Mouse (Mus musculus): ENCODE results near the gene Atp6v0b. TPM values are rescaled to one million over a fixed set of nuclear protein-coding genes. Genes with fewer than 3 reads are reported as not detected.

Atp6v0b gene
- polyA plus RNA-seq, 1 experiment from 2014 or later, result 308 TPM

- ATAC-seq (ENCODE audit: low FRiP score, low read depth), result no peak
- H3K4me2 ChIP-seq (replicated peaks), result peak overlapping the region; percentile 91
- no peak overlapping the region for H3K27ac ChIP-seq
- H3K9ac ChIP-seq, result peak overlapping the region; percentile 87; the same call in 1 of the 2 replicates
- peak overlapping the region; percentile 94 for H3K4me3 ChIP-seq
- H3K27me3 ChIP-seq (replicated peaks), result no peaks in the 10 kb centered on the region
- no peaks in the 10 kb centered on the region for H3K9me3 ChIP-seq
- peaks cover 39% of the 10 kb centered on the region for H3K4me1 ChIP-seq
- WGBS, result 82% methylated on average over 9 of the region's 9 CpGs
- H3K36me3 ChIP-seq, result peaks cover 32% of the 10 kb centered on the region
Observed at GRCm38 (mm10) chr4:117885994-117886393, 1.1 kb downstream of the Atp6v0b start.

GRCm38 (mm10) chr4:117885093-117885492 lies 2.0 kb downstream of the Atp6v0b start:
- Histone ChIP-seq H3K36me3 (peaks cover 29% of the 10 kb centered on the region), H3K27ac (no peak overlapping the region), H3K27me3 (replicated peaks) (no peaks in the 10 kb centered on the region), H3K4me2 (replicated peaks) (no peak overlapping the region; the same call in 1 of the 2 replicates), H3K4me1 (peaks cover 37% of the 10 kb centered on the region), H3K9ac (no peak overlapping the region), H3K4me3 (no peak overlapping the region), H3K9me3 (no peaks in the 10 kb centered on the region)
- no peak for ATAC-seq (ENCODE audit: low FRiP score, low read depth)
- WGBS, result 93% methylated on average over 10 of the region's 10 CpGs

GRCm38 (mm10) chr4:117884146-117884545 lies 3.0 kb downstream of the Atp6v0b start:
- ATAC-seq (ENCODE audit: low FRiP score, low read depth), result no peak
- peak overlapping the region; percentile 91 for H3K4me2 ChIP-seq (replicated peaks)
- peak overlapping the region; percentile 93; the same call in 1 of the 2 replicates for H3K9ac ChIP-seq
- 100% methylated on average over 1 of the region's 1 CpGs for WGBS
- no peaks in the 10 kb centered on the region for H3K27me3 ChIP-seq (replicated peaks)
- peak overlapping the region; percentile 90; the same call in 1 of the 2 replicates for H3K4me3 ChIP-seq
- no peaks in the 10 kb centered on the region for H3K9me3 ChIP-seq
- H3K36me3 ChIP-seq, result peaks cover 21% of the 10 kb centered on the region
- H3K27ac ChIP-seq, result no peak overlapping the region
- peaks cover 40% of the 10 kb centered on the region for H3K4me1 ChIP-seq

GRCm38 (mm10) chr4:117882701-117883691 lies 4.1 kb downstream of the Atp6v0b start, which contains the start of gene B4galt2:
TSS of gene B4galt2 (minus strand) at chr4:117883487.
- peaks cover 24% of the 10 kb centered on the region for H3K36me3 ChIP-seq
- no peaks in the 10 kb centered on the region for H3K27me3 ChIP-seq (replicated peaks)
- WGBS, result 1% methylated on average over 81 of the region's 103 CpGs
- H3K27ac ChIP-seq, result no peak within 1 kb of the TSS; the same call in 1 of the 2 replicates
- peak within 1 kb of the TSS; percentile 91 for H3K4me2 ChIP-seq (replicated peaks)
- peak; percentile 57 for ATAC-seq (ENCODE audit: low FRiP score, low read depth)
- H3K9me3 ChIP-seq, result no peaks in the 10 kb centered on the region
- peak within 1 kb of the TSS; percentile 93 for H3K9ac ChIP-seq
- H3K4me3 ChIP-seq, result peak within 1 kb of the TSS; percentile 90
- H3K4me1 ChIP-seq, result peaks cover 40% of the 10 kb centered on the region

GRCm38 (mm10) chr4:117878703-117879102 lies 8.4 kb downstream of the Atp6v0b start:
- peaks cover 23% of the 10 kb centered on the region for H3K4me1 ChIP-seq
- no peaks in the 10 kb centered on the region for H3K9me3 ChIP-seq
- H3K4me3 ChIP-seq, result no peak overlapping the region
- no peaks in the 10 kb centered on the region for H3K27me3 ChIP-seq (replicated peaks)
- no peak overlapping the region for H3K9ac ChIP-seq
- WGBS, result 78% methylated on average over 5 of the region's 5 CpGs
- H3K4me2 ChIP-seq (replicated peaks), result no peak overlapping the region
- H3K27ac ChIP-seq, result no peak overlapping the region
- ATAC-seq (ENCODE audit: low FRiP score, low read depth), result no peak
- H3K36me3 ChIP-seq, result peaks cover 40% of the 10 kb centered on the region

GRCm38 (mm10) chr4:117878301-117878700 lies 8.8 kb downstream of the Atp6v0b start:
- no peaks in the 10 kb centered on the region for H3K9me3 ChIP-seq
- no peak overlapping the region for H3K27ac ChIP-seq
- no peaks in the 10 kb centered on the region for H3K27me3 ChIP-seq (replicated peaks)
- H3K36me3 ChIP-seq, result peaks cover 44% of the 10 kb centered on the region
- H3K4me3 ChIP-seq, result no peak overlapping the region
- no peak overlapping the region for H3K9ac ChIP-seq
- no peak for ATAC-seq (ENCODE audit: low FRiP score, low read depth)
- peaks cover 21% of the 10 kb centered on the region for H3K4me1 ChIP-seq
- H3K4me2 ChIP-seq (replicated peaks), result no peak overlapping the region
- 60% methylated on average over 10 of the region's 10 CpGs for WGBS

GRCm38 (mm10) chr4:117873615-117874014 lies 13.5 kb downstream of the Atp6v0b start:
- Histone ChIP-seq H3K4me2 (replicated peaks) (no peak overlapping the region), H3K27me3 (replicated peaks) (no peaks in the 10 kb centered on the region; the same call in 1 of the 2 replicates), H3K36me3 (peaks cover 49% of the 10 kb centered on the region), H3K9ac (no peak overlapping the region), H3K4me3 (no peak overlapping the region), H3K27ac (no peak overlapping the region), H3K9me3 (no peaks in the 10 kb centered on the region), H3K4me1 (peaks cover 15% of the 10 kb centered on the region)
- ATAC-seq (ENCODE audit: low FRiP score, low read depth), result no peak
- 92% methylated on average over 9 of the region's 9 CpGs for WGBS

GRCm38 (mm10) chr4:117872471-117872886 lies 14.7 kb downstream of the Atp6v0b start, which contains the start of gene Ccdc24:
TSS of gene Ccdc24 (minus strand) at chr4:117872557.
- Histone ChIP-seq H3K36me3 (peaks cover 41% of the 10 kb centered on the region), H3K9ac (peak within 1 kb of the TSS; percentile 18; the same call in 1 of the 2 replicates), H3K4me2 (replicated peaks) (peak within 1 kb of the TSS; percentile 47)

GRCm38 (mm10) chr4:117871787-117872186 lies 15.3 kb downstream of the Atp6v0b start:
- WGBS, result 76% methylated on average over 7 of the region's 7 CpGs
- Histone ChIP-seq H3K4me2 (replicated peaks) (no peak overlapping the region), H3K4me1 (peaks cover 15% of the 10 kb centered on the region), H3K27ac (no peak overlapping the region), H3K9ac (no peak overlapping the region), H3K9me3 (no peaks in the 10 kb centered on the region), H3K36me3 (peaks cover 34% of the 10 kb centered on the region), H3K4me3 (no peak overlapping the region), H3K27me3 (replicated peaks) (peaks cover 5% of the 10 kb centered on the region)
- ATAC-seq (ENCODE audit: low FRiP score, low read depth), result no peak

More at GRCm38 (mm10) chr4:117872471-117872886, 14.7 kb downstream of the Atp6v0b start, which contains the start of gene Ccdc24:
- Histone ChIP-seq H3K4me3 (no peak within 1 kb of the TSS), H3K27me3 (replicated peaks) (no peaks in the 10 kb centered on the region; the same call in 1 of the 2 replicates), H3K4me1 (peaks cover 15% of the 10 kb centered on the region), H3K9me3 (no peaks in the 10 kb centered on the region), H3K27ac (no peak within 1 kb of the TSS)
- 8% methylated on average over 14 of the region's 14 CpGs for WGBS
- ATAC-seq (ENCODE audit: low FRiP score, low read depth), result 0 out of 2 replicates have a peak, but pooled peaks have one; percentile 30

GRCm38 (mm10) chr4:117870437-117870836 lies 16.7 kb downstream of the Atp6v0b start:
- H3K27me3 ChIP-seq (replicated peaks), result peaks cover 5% of the 10 kb centered on the region
- H3K4me3 ChIP-seq, result no peak overlapping the region
- no peak overlapping the region for H3K27ac ChIP-seq
- H3K4me1 ChIP-seq, result peaks cover 15% of the 10 kb centered on the region
- H3K9ac ChIP-seq, result no peak overlapping the region
- no peaks in the 10 kb centered on the region for H3K9me3 ChIP-seq
- ATAC-seq (ENCODE audit: low FRiP score, low read depth), result no peak
- H3K36me3 ChIP-seq, result peaks cover 25% of the 10 kb centered on the region
- WGBS, result 65% methylated on average over 1 of the region's 1 CpGs
- no peak overlapping the region for H3K4me2 ChIP-seq (replicated peaks)

- 80% methylated on average over 9 of the region's 9 CpGs for WGBS
- no peaks in the 10 kb centered on the region for H3K9me3 ChIP-seq
- peaks cover 15% of the 10 kb centered on the region for H3K36me3 ChIP-seq
- no peak overlapping the region for H3K27ac ChIP-seq
- peaks cover 15% of the 10 kb centered on the region for H3K4me1 ChIP-seq
- H3K27me3 ChIP-seq (replicated peaks), result peaks cover 5% of the 10 kb centered on the region
- H3K4me3 ChIP-seq, result no peak overlapping the region
- H3K9ac ChIP-seq, result no peak overlapping the region
- H3K4me2 ChIP-seq (replicated peaks), result no peak overlapping the region
- ATAC-seq (ENCODE audit: low FRiP score, low read depth), result no peak
Observed at GRCm38 (mm10) chr4:117869317-117869716, 17.8 kb downstream of the Atp6v0b start.

GRCm38 (mm10) chr4:117867823-117868222 lies 19.3 kb downstream of the Atp6v0b start:
- Histone ChIP-seq H3K4me1 (peaks cover 21% of the 10 kb centered on the region), H3K36me3 (0 out of 2 replicates have a peak, but pooled peaks cover 5% of the 10 kb centered on the region), H3K4me3 (no peak overlapping the region), H3K9ac (no peak overlapping the region), H3K9me3 (no peaks in the 10 kb centered on the region), H3K27me3 (replicated peaks) (peaks cover 5% of the 10 kb centered on the region), H3K4me2 (replicated peaks) (peak overlapping the region; percentile 30), H3K27ac (no peak overlapping the region)
- 0 out of 2 replicates have a peak, but pooled peaks have one; percentile 7 for ATAC-seq (ENCODE audit: low FRiP score, low read depth)
- WGBS, result 19% methylated on average over 24 of the region's 24 CpGs
